Mouse (Mus musculus) layer of hippocampus, postnatal 14 days (tissue): ENCODE results near the gene Trio. TPM values are rescaled to one million over a fixed set of nuclear protein-coding genes. Genes with fewer than 3 reads are reported as not detected.

ENCODE experiments used
- DNase-seq, 2 experiments: peaks; one replicate each; pipeline ENCODE4 v3.0.0; 2021 to 2022; ENCODE audit warnings: low spot score in 2 of 2, mixed read lengths in 1 of 2
- total RNA-seq, 2 experiments: library from RNA; stranded (reverse); gene quantifications; 2 replicates each; pipeline ENCODE4 v1.2.3; 2021

Trio gene
- total RNA-seq, 2 experiments from 2014 or later = 254 to 260 TPM

GRCm38 (mm10) chr15:27682619-27683018 is 343.0 kb downstream of the Trio start:
- no peak for DNase-seq

GRCm38 (mm10) chr15:27681419-27682187 is 344.0 kb downstream of the Trio start, which contains the start of gene Otulinl:
Gene Otulinl, minus strand, starts transcription at chr15:27681579.
- peak; percentile 94 to 97 for DNase-seq

GRCm38 (mm10) chr15:27680997-27681396 is 344.7 kb downstream of the Trio start:
- DNase-seq = no peak

Other genes starting within 250 kb of the Trio start
- gene Dnah5, start 177.9 kb upstream of the Trio start, total RNA-seq = 1 to 10 TPM; 3.1 to 3.5 TPM